Mouse (Mus musculus): ENCODE data around the gene Sfxn2.

DNA sequence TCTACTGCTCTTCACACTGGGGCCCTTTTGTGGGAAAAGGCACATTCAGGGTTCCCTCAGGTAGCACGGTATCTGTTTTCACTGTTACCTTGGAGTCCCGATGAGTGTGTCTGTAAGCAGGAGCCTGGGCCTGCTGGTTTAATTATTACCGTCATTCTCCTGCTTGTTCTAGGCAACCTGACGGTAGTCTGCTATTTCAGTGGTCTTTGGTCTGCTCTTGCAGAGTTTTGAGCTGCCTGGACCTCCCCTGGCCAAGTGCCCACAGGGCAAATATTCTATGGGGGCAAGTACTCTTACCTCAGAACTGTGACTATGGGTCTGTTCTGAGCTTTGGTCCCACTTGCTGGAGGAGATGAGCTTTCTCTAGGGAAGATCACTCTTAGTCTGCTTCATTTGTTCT is 2.0 kb downstream of the Sfxn2 start:
- TF ChIP-seq GATA1 (IDR thresholded peaks at IDR 0.05; ENCODE audit: low read length) (no peak), TAL1 (IDR thresholded peaks at IDR 0.05; ENCODE audit: low read length) (no peak)
